Mouse (Mus musculus) cerebellum, adult 8-10 months (tissue): Measurements from ENCODE around the gene Casc3.

Experiments used
- DNase-seq: peaks from one replicate; pipeline ENCODE4 v3.0.0; 2022

Gene Casc3

DNA sequence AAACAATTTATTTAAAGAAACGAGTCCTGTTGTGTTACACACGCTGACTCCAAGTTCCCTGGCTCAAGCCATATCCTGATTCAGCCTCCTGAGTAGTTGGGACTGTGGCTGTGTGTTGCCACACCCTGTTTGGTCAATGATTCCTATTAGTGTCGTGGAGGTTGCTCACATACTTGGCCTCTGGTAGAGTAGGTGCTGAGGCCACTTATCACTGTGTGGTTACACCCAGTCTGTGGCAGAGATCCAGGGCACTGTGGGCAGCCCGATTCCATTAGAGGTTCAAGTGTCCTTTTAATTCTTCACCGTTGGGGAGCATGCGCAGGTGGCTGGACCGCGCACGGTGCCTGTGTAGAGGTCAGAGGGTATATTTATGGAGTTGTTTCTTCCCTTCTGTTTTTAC, 69.2 kb downstream of the Casc3 start:
- DNase-seq, result no peak

DNA sequence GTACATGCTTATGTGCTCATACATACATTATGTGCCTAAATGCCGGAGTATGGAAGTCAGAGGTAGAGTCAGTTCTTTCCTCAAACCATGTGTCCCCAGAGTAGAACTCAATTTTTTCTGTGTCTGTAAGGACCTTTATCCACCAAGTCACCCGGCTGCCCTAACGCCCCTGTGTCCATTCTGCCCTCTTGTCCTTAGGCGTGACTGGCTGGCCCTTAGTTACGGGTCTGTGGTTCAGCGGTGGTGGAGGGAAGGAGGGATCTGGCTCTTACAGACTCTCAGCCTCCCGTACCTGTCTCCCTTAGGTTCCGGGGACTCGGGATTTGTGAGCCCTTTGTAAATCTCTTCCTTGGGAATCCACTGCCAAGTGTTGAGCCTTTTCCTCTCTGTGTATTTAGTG, 72.3 kb downstream of the Casc3 start:
- DNase-seq, result no peak
